Mouse (Mus musculus): ENCODE data around the gene Aqp1. TPM values are rescaled to one million over a fixed set of nuclear protein-coding genes. Genes with fewer than 3 reads are reported as not detected.
A peak's percentile ranks its signal among the peaks of the same experiment; 100 is the strongest.

Aqp1 gene
- polyA plus RNA-seq, 1 experiment = 0.60 TPM

DNA sequence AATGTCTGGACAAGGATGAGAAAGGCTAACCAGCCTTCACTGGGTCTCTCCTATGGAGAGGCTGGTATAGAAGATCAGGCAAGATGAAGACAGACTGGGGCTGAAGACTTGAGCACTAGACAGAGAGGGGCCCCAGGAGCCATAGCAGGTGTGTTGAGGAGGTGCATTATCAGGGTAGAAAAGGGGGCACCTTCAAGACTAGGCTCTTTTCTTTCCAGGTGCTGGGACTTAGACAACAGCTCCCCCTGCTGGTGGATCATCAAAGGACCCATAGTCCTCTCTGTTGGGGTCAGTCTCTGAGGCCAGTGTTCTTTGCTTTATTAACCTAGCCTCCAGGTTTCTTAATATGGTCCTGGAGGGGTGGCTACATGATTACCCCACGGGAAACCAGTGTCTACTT is 47.7 kb downstream of the Aqp1 start:
- Histone ChIP-seq H3K4me1 (ENCODE audit: control insufficient read depth, insufficient read depth, low read length) (no peaks in the 10 kb centered on the region), H3K36me3 (ENCODE audit: control insufficient read depth, insufficient read depth, low read length, poor library complexity, severe bottlenecking) (no peaks in the 10 kb centered on the region), H3K27ac (ENCODE audit: insufficient read depth, low read length) (no peak overlapping the region), H3K27me3 (ENCODE audit: control insufficient read depth, insufficient read depth, low read length, poor library complexity, severe bottlenecking) (no peaks in the 10 kb centered on the region), H3K9me3 (replicated peaks; ENCODE audit: control insufficient read depth, insufficient read depth, low read length, poor library complexity, severe bottlenecking) (no peaks in the 10 kb centered on the region), H3K9ac (ENCODE audit: low read depth, poor library complexity, severe bottlenecking) (no peak overlapping the region), H3K4me3 (ENCODE audit: low read depth, low read length) (no peak overlapping the region)
- TF ChIP-seq POLR2A (IDR thresholded peaks at IDR 0.05; ENCODE audit: insufficient read depth, low read length) (no peak), CTCF (IDR thresholded peaks at IDR 0.05; ENCODE audit: low read depth, low read length) (no peak)

DNA sequence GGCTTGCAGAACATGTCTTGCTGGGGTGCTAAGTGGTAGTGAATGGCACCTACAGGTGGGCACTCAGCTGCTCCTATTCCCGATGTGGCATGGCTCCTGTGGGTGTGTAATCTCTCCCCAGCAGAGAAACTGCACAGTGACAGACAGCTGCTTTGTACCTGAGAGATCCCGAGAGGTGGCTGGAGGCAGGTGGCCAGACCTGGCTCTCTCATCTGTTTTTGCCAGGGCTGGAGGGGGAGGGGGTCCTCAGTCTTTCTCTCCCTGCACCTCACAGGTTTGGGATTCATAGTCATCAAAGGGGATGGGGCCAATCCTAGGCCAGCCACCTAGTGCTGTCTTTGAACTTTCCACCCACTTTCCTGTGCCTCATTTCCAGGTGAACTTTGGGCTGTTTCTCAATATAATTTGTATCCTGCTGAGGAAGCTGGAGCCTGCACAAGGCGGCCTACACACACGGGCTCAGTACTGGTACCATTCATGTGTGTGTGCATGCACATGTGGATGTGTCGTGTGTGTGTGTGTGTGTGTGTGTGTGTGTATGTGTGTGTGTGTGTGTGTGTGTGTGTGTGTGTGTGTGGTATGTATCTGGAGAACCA is 48.2 kb downstream of the Aqp1 start:
- Histone ChIP-seq H3K27ac (ENCODE audit: insufficient read depth, low read length) (no peak overlapping the region), H3K9ac (ENCODE audit: low read depth, poor library complexity, severe bottlenecking) (no peak overlapping the region), H3K4me3 (ENCODE audit: low read depth, low read length) (no peak overlapping the region), H3K9me3 (replicated peaks; ENCODE audit: control insufficient read depth, insufficient read depth, low read length, poor library complexity, severe bottlenecking) (no peaks in the 10 kb centered on the region), H3K27me3 (ENCODE audit: control insufficient read depth, insufficient read depth, low read length, poor library complexity, severe bottlenecking) (no peaks in the 10 kb centered on the region), H3K36me3 (ENCODE audit: control insufficient read depth, insufficient read depth, low read length, poor library complexity, severe bottlenecking) (no peaks in the 10 kb centered on the region), H3K4me1 (ENCODE audit: control insufficient read depth, insufficient read depth, low read length) (no peaks in the 10 kb centered on the region)
- TF ChIP-seq POLR2A (IDR thresholded peaks at IDR 0.05; ENCODE audit: insufficient read depth, low read length) = no peak
- TF ChIP-seq CTCF (IDR thresholded peaks at IDR 0.05; ENCODE audit: low read depth, low read length) = no peak
- TF ChIP-seq EP300 (IDR thresholded peaks at IDR 0.05; ENCODE audit: insufficient read depth, low read depth, low read length) = no peak

DNA sequence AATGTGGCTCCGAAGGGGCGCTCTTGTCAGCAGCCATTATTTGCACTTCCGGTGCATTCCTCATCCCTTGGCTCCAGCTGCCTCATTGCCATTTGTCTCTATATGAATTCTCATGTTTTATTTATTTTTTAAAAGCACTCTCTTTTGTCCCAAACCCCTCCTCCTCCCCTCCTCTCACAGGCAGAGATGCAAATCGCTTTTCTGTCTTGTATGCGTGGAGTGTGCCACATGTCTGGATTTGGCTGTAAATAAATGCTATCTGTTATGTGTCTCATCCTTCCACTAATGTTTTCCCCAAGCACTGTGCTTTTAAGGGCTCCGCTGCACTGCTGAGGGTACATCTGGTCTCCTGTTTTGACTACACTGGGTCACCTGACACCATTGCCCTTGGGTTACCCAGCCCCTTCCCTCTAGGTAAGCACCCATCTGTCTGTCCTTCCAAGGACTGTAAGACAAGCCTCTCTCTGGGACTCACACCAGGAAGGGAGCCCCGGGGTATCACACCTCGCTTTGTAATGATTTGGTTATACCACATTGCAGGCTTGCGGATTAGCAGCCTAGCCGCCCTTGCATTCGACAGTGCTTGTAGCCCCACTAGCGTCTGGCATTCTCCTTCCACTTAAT is 52.4 kb downstream of the Aqp1 start:
- Histone ChIP-seq H3K27ac (ENCODE audit: insufficient read depth, low read length) (no peak overlapping the region), H3K36me3 (ENCODE audit: control insufficient read depth, insufficient read depth, low read length, poor library complexity, severe bottlenecking) (no peaks in the 10 kb centered on the region), H3K9ac (ENCODE audit: low read depth, poor library complexity, severe bottlenecking) (no peak overlapping the region), H3K27me3 (ENCODE audit: control insufficient read depth, insufficient read depth, low read length, poor library complexity, severe bottlenecking) (no peaks in the 10 kb centered on the region), H3K4me1 (ENCODE audit: control insufficient read depth, insufficient read depth, low read length) (no peaks in the 10 kb centered on the region), H3K9me3 (replicated peaks; ENCODE audit: control insufficient read depth, insufficient read depth, low read length, poor library complexity, severe bottlenecking) (no peaks in the 10 kb centered on the region), H3K4me3 (ENCODE audit: low read depth, low read length) (no peak overlapping the region)
- no peak for TF ChIP-seq EP300 (IDR thresholded peaks at IDR 0.05; ENCODE audit: insufficient read depth, low read depth, low read length)
- no peak for TF ChIP-seq CTCF (IDR thresholded peaks at IDR 0.05; ENCODE audit: low read depth, low read length)
- TF ChIP-seq POLR2A (IDR thresholded peaks at IDR 0.05; ENCODE audit: insufficient read depth, low read length) = no peak

DNA sequence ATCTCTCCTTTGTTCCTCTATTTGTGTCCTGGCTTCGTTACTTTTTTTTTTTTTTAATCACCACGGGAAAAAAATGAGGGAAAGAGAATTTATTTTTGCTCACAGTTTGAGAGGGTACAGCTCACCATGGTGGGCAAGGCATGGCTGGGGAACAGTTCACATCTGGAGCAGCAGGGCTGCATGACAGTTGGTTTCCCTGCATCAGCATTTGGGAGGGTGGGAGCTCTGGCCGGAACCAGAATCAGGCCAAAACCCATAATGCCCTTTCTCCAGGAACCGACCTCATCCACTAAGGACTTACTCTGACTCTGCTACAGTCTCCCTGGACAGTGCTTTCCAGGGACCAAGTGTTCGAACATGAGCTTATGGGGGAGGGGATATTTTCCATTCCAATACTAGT is 53.1 kb downstream of the Aqp1 start:
- no peak overlapping the region for H3K9ac ChIP-seq (ENCODE audit: low read depth, poor library complexity, severe bottlenecking)
- no peaks in the 10 kb centered on the region for H3K36me3 ChIP-seq (ENCODE audit: control insufficient read depth, insufficient read depth, low read length, poor library complexity, severe bottlenecking)
- H3K27ac ChIP-seq (ENCODE audit: insufficient read depth, low read length) = no peak overlapping the region
- TF ChIP-seq EP300 (IDR thresholded peaks at IDR 0.05; ENCODE audit: insufficient read depth, low read depth, low read length) (no peak), CTCF (IDR thresholded peaks at IDR 0.05; ENCODE audit: low read depth, low read length) (no peak), POLR2A (IDR thresholded peaks at IDR 0.05; ENCODE audit: insufficient read depth, low read length) (no peak)
- H3K4me1 ChIP-seq (ENCODE audit: control insufficient read depth, insufficient read depth, low read length) = no peaks in the 10 kb centered on the region
- no peak overlapping the region for H3K4me3 ChIP-seq (ENCODE audit: low read depth, low read length)
- no peaks in the 10 kb centered on the region for H3K9me3 ChIP-seq (replicated peaks; ENCODE audit: control insufficient read depth, insufficient read depth, low read length, poor library complexity, severe bottlenecking)
- H3K27me3 ChIP-seq (ENCODE audit: control insufficient read depth, insufficient read depth, low read length, poor library complexity, severe bottlenecking) = no peaks in the 10 kb centered on the region

- Histone ChIP-seq H3K9ac (ENCODE audit: low read depth, poor library complexity, severe bottlenecking) (no peak overlapping the region), H3K27ac (ENCODE audit: insufficient read depth, low read length) (no peak overlapping the region), H3K4me1 (ENCODE audit: control insufficient read depth, insufficient read depth, low read length) (no peaks in the 10 kb centered on the region), H3K4me3 (ENCODE audit: low read depth, low read length) (no peak overlapping the region), H3K27me3 (ENCODE audit: control insufficient read depth, insufficient read depth, low read length, poor library complexity, severe bottlenecking) (no peaks in the 10 kb centered on the region), H3K9me3 (replicated peaks; ENCODE audit: control insufficient read depth, insufficient read depth, low read length, poor library complexity, severe bottlenecking) (no peaks in the 10 kb centered on the region), H3K36me3 (ENCODE audit: control insufficient read depth, insufficient read depth, low read length, poor library complexity, severe bottlenecking) (no peaks in the 10 kb centered on the region)
- no peak for TF ChIP-seq CTCF (IDR thresholded peaks at IDR 0.05; ENCODE audit: low read depth, low read length)
- no peak for TF ChIP-seq POLR2A (IDR thresholded peaks at IDR 0.05; ENCODE audit: insufficient read depth, low read length)
- no peak for TF ChIP-seq EP300 (IDR thresholded peaks at IDR 0.05; ENCODE audit: insufficient read depth, low read depth, low read length)
These were observed 55.6 kb downstream of the Aqp1 start for GRCm38 (mm10) chr6:55391814-55392213.

DNA sequence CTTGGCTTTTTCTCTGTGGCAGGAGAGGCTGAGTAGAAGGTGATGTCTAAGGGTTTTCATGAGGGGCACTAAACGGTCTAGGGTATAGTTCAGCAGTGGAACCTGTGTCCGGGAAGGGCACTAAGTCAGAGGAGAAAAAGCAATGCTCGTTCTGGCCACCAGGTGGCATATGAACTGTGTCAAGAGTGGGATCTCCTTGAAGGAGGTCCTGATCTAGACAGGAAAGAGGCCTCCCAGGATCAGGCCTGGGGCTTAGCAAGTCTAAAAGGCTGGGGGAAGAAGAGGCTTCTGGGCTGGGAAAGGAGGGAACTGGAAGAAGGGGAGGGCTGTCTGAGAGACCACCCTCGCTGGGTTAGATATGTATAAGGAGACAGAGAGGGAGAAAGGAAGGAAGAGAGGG is 56.2 kb downstream of the Aqp1 start:
- Histone ChIP-seq H3K4me3 (ENCODE audit: low read depth, low read length) (no peak overlapping the region), H3K36me3 (ENCODE audit: control insufficient read depth, insufficient read depth, low read length, poor library complexity, severe bottlenecking) (no peaks in the 10 kb centered on the region), H3K27me3 (ENCODE audit: control insufficient read depth, insufficient read depth, low read length, poor library complexity, severe bottlenecking) (no peaks in the 10 kb centered on the region), H3K4me1 (ENCODE audit: control insufficient read depth, insufficient read depth, low read length) (no peaks in the 10 kb centered on the region), H3K27ac (ENCODE audit: insufficient read depth, low read length) (no peak overlapping the region), H3K9me3 (replicated peaks; ENCODE audit: control insufficient read depth, insufficient read depth, low read length, poor library complexity, severe bottlenecking) (no peaks in the 10 kb centered on the region), H3K9ac (ENCODE audit: low read depth, poor library complexity, severe bottlenecking) (no peak overlapping the region)
- TF ChIP-seq EP300 (IDR thresholded peaks at IDR 0.05; ENCODE audit: insufficient read depth, low read depth, low read length) = no peak
- peak; percentile 47 for TF ChIP-seq CTCF (IDR thresholded peaks at IDR 0.05; ENCODE audit: low read depth, low read length)
- TF ChIP-seq POLR2A (IDR thresholded peaks at IDR 0.05; ENCODE audit: insufficient read depth, low read length) = no peak

Data from ES-Bruce4 (cell line).